21 mouse cellular contexts compared by ENCODE assay signal in the genomic region with DNA sequence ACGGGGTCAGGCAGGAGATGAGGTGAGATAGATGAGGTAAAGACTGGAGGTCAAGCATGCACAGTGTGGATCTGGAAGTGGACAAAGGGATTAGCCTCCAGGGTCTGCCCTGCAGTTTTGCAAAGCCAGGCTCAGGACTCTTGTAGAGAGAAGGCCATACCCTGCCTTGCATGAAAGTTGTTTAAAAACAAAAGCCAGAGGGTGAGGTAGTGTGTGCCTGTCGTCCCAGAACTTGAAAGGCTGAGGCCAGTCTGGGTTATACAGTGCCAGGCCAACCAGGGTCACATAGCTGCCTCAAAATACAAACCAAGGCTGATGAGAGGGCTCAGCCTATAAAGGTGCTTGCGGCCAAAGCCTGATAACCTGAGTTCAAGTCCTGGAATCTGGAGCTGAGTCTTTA. TPM values are rescaled to one million over a fixed set of nuclear protein-coding genes. Genes with fewer than 3 reads are reported as not detected.
DNase-seq lines count a peak whose midpoint lies in the region; ATAC-seq and TF ChIP-seq lines count a peak whose summit lies in the region.
"Had no signal": no experiment of that assay in that cellular context is flagged by ENCODE, and none has a peak within 500 bp of the region (broad histone marks: within the 10 kb centered on the region; RNA-seq: fewer than 3 reads in every experiment).

No protein-coding gene starts in this region.

- no peak for TF ChIP-seq CTCF in thymus, adult 2 months (IDR thresholded peaks at IDR 0.05; ENCODE audit: borderline replicate concordance, control insufficient read depth, extremely low read depth, insufficient read depth, low read length, poor library complexity)
- no peak for TF ChIP-seq CTCF in CH12.LX (conservative IDR thresholded peaks at IDR 0.05 in 1 of 2, IDR thresholded peaks at IDR 0.05 in 1 of 2; ENCODE audit: low read depth in 2 of 2, low read length in 2 of 2)

- no peaks in the 10 kb centered on the region for H3K4me1 ChIP-seq in heart, embryonic 16.5 days (ENCODE audit: control insufficient read depth, insufficient read depth, low read length)
- peaks cover 60% of the 10 kb centered on the region for H3K4me1 ChIP-seq in thymus, adult 2 months (replicated peaks; ENCODE audit: control insufficient read depth, insufficient read depth, low read length)
- peaks cover 29 to 79% of the 10 kb centered on the region in 2 experiments for H3K4me1 ChIP-seq in CH12.LX (ENCODE audit: control insufficient read depth in 1 of 2, insufficient read depth in 2 of 2)

- TF ChIP-seq POLR2A in thymus, adult 2 months (IDR thresholded peaks at IDR 0.05; ENCODE audit: control insufficient read depth, extremely low read depth, insufficient read depth, low read length, poor library complexity) = no peak
- no peak for TF ChIP-seq POLR2A in CH12.LX (IDR thresholded peaks at IDR 0.05; ENCODE audit: low read depth, low read length)

- no peak overlapping the region for H3K9ac ChIP-seq in heart, embryonic 16.5 days (ENCODE audit: low read length)
- peak overlapping the region; percentile 26; the same call in 1 of the 2 replicates for H3K9ac ChIP-seq in CH12.LX (ENCODE audit: insufficient read depth, low read depth)
- H3K9ac ChIP-seq: forebrain, postnatal 0 days; heart, embryonic 12.5 days had no signal

- 57% methylated on average over 3 of the region's 3 CpGs for WGBS in heart, embryonic 16.5 days
- 21% methylated on average over 3 of the region's 3 CpGs for WGBS in thymus, adult 2 months

- no peak for TF ChIP-seq RAD21 in CH12.LX (IDR thresholded peaks at IDR 0.05; ENCODE audit: low read depth, low read length)

- H3K27ac ChIP-seq in heart, embryonic 16.5 days (ENCODE audit: low read length) = peak overlapping the region; percentile 9; the same call in 1 of the 2 replicates
- peak overlapping the region; percentile 90 for H3K27ac ChIP-seq in thymus, adult 2 months (ENCODE audit: control insufficient read depth, insufficient read depth, low read length)
- H3K27ac ChIP-seq in CH12.LX (ENCODE audit: insufficient read depth, low read depth) = peak overlapping the region; percentile 90
- H3K27ac ChIP-seq: heart, adult 2 months had no signal

- DNase-seq in heart, postnatal 4 days = no peak
- no peak for DNase-seq in thymus, adult 2 months
- no peak for DNase-seq in thymus, postnatal 10 days (ENCODE audit: low spot score in 2 of 2)
- no peak for DNase-seq in CH12.LX (ENCODE audit: extremely low read depth)
- peak; percentile 67 for DNase-seq in induced T-regulatory cell, adult 2 months (ENCODE audit: low read depth)
- no peak for DNase-seq in T-cell, adult 2 months (ENCODE audit: low spot score)
- no peak for DNase-seq in urinary bladder, postnatal 25 days (ENCODE audit: low spot score)
- DNase-seq: adrenal gland, adult 2 months; adrenal gland, postnatal 25 days; cerebellum, adult 2 months; cerebellum, postnatal 10 days; forebrain, postnatal 0 days; gastrocnemius, postnatal 14 days; heart, adult 2 months; heart, postnatal 10 days had no signal

- H3K9me3 ChIP-seq in heart, embryonic 16.5 days (replicated peaks; ENCODE audit: control insufficient read depth, low read length) = no peaks in the 10 kb centered on the region
- no peaks in the 10 kb centered on the region for H3K9me3 ChIP-seq in CH12.LX (replicated peaks; ENCODE audit: low read length)
- H3K9me3 ChIP-seq: heart, embryonic 12.5 days; hindbrain, embryonic 13.5 days had no signal

- no peaks in the 10 kb centered on the region for H3K79me2 ChIP-seq in CH12.LX (replicated peaks; ENCODE audit: control insufficient read depth, extremely low read depth, insufficient read depth, poor library complexity, severe bottlenecking)

- H3K4me3 ChIP-seq in heart, embryonic 16.5 days (ENCODE audit: low read length) = peak overlapping the region; percentile 22
- H3K4me3 ChIP-seq in thymus, adult 2 months (ENCODE audit: control insufficient read depth, insufficient read depth, low read length) = peak overlapping the region; percentile 35
- peak overlapping the region; percentile 36 to 68 (median 50) for H3K4me3 ChIP-seq in CH12.LX (replicated peaks in 1 of 3; ENCODE audit: low read depth in 2 of 3, low read length in 2 of 3, poor library complexity in 1 of 3)
- H3K4me3 ChIP-seq: heart, adult 2 months; heart, embryonic 12.5 days; hindbrain, embryonic 13.5 days had no signal

- in situ Hi-C loops in CH12.LX (cut with MboI; ENCODE audit: low pct_ligation_motif_present, low pct_unique_long_range_greater_than_20kb, low sequenced_read_pairs) = loop anchor here (10.0 kb wide), 1 partner anchor 57 kb away; the partner anchor contains the start of genes Iscu and Sart3

- no peaks in the 10 kb centered on the region for H3K36me3 ChIP-seq in heart, embryonic 16.5 days (ENCODE audit: control insufficient read depth, insufficient read depth)
- H3K36me3 ChIP-seq in thymus, adult 2 months (ENCODE audit: control insufficient read depth, insufficient read depth, low read length) = no peaks in the 10 kb centered on the region
- peaks cover 0 to 10% of the 10 kb centered on the region in 2 experiments for H3K36me3 ChIP-seq in CH12.LX (replicated peaks in 1 of 2; ENCODE audit: control insufficient read depth in 1 of 2, insufficient read depth in 1 of 2, low read length in 1 of 2)
- H3K36me3 ChIP-seq: heart, embryonic 12.5 days; hindbrain, embryonic 13.5 days had no signal

- dilution Hi-C loops in CH12.LX (cut with MboI; ENCODE audit: extremely low pct_ligation_motif_present, extremely low pct_unique_long_range_greater_than_20kb, low sequenced_read_pairs) = no loop called here

- H3K27me3 ChIP-seq in heart, embryonic 16.5 days (ENCODE audit: control insufficient read depth, insufficient read depth, low read length) = no peaks in the 10 kb centered on the region
- H3K27me3 ChIP-seq in thymus, adult 2 months (ENCODE audit: control insufficient read depth, insufficient read depth, low read length) = no peaks in the 10 kb centered on the region
- no peaks in the 10 kb centered on the region for H3K27me3 ChIP-seq in CH12.LX (replicated peaks)
- H3K27me3 ChIP-seq: heart, embryonic 12.5 days; hindbrain, embryonic 13.5 days; Patski had no signal

- H3K4me2 ChIP-seq in heart, embryonic 16.5 days (ENCODE audit: low read depth, low read length) = 0 out of 2 replicates have a peak overlapping the region, but pooled peaks have one; percentile 2
- peak overlapping the region; percentile 17 for H3K4me2 ChIP-seq in CH12.LX (ENCODE audit: insufficient read depth, low read depth, poor library complexity, severe bottlenecking)
- H3K4me2 ChIP-seq: heart, embryonic 12.5 days; hindbrain, embryonic 13.5 days had no signal

- peak; percentile 28; the same call in 1 of the 2 replicates for TF ChIP-seq EP300 in CH12.LX (IDR thresholded peaks at IDR 0.05; ENCODE audit: low read length)

- no peak for ATAC-seq in heart, embryonic 16.5 days (replicated peaks; ENCODE audit: extremely low read depth, insufficient read depth, low FRiP score)
- ATAC-seq: forebrain, postnatal 0 days; Patski had no signal

TF ChIP-seq in CH12.LX, 34 proteins besides CTCF, POLR2A, EP300 and RAD21:
- TF ChIP-seq CHD1 (IDR thresholded peaks at IDR 0.05; ENCODE audit: low read depth, low read length) (peak; percentile 68; the same call in 1 of the 2 replicates), USF2 (conservative IDR thresholded peaks at IDR 0.05; ENCODE audit: low read depth, low read length) (no peak), JUN (IDR thresholded peaks at IDR 0.05; ENCODE audit: insufficient read depth, low read depth, low read length) (no peak), IRF4 (IDR thresholded peaks at IDR 0.05; ENCODE audit: low read depth, low read length) (0 out of 2 replicates have a peak, but pooled peaks have one; percentile 26), SIN3A (IDR thresholded peaks at IDR 0.05; ENCODE audit: low read length) (peak; percentile 20; the same call in 1 of the 2 replicates), GABPA (IDR thresholded peaks at IDR 0.05; ENCODE audit: insufficient replicate concordance, low read depth, low read length) (no peak), ZKSCAN1 (IDR thresholded peaks at IDR 0.05; ENCODE audit: borderline replicate concordance, low read depth, low read length) (no peak), MYC (IDR thresholded peaks at IDR 0.05; ENCODE audit: low read depth, low read length) (0 out of 2 replicates have a peak, but pooled peaks have one; percentile 24), ZC3H11A (IDR thresholded peaks at IDR 0.05; ENCODE audit: low read depth, low read length) (no peak)

RNA-seq across cellular contexts. Expression of gene Selplg, which starts 0.7 kb away (rescaled TPM):
- 10.1 and 29.8 TPM in 2 replicates for polyA plus RNA-seq in heart, embryonic 16.5 days (2015; fragmentation: Nextera tagmentation; extraction: Ambion mirVana)
- 1 to 10 TPM; 1.3 to 2.1 TPM for total RNA-seq in heart, postnatal 4 days (2021)
- polyA plus RNA-seq in thymus, adult 2 months (2012; rRNA removed) = 755 and 783 TPM in 2 replicates
- total RNA-seq in CH12.LX (2012; rRNA removed) (50.5 and 58.5 TPM in 2 replicates), CH12.LX (2014; rRNA removed) (27.9 and 29.4 TPM in 2 replicates)
- 34.2 and 41.6 TPM in 2 replicates for polyA plus RNA-seq in CH12.LX (2012; ENCODE audit: insufficient read length, low read depth)

RNA-seq across cellular contexts. Expression of gene Tmem119, which starts 31.4 kb away (rescaled TPM):
- polyA plus RNA-seq in heart, embryonic 16.5 days (2015; fragmentation: Nextera tagmentation; extraction: Ambion mirVana) = 22.4 and 22.5 TPM in 2 replicates
- total RNA-seq in heart, postnatal 4 days (2021) = 10 to 100 TPM; 11.7 to 13.7 TPM
- polyA plus RNA-seq in thymus, adult 2 months (2012; rRNA removed) = 8.8 and 11.7 TPM in 2 replicates
- 0.30 and 0.46 TPM in 2 replicates for total RNA-seq in CH12.LX (2012; rRNA removed)
- total RNA-seq in CH12.LX (2014; rRNA removed) = 0.55 and 1.0 TPM in 2 replicates
- polyA plus RNA-seq in CH12.LX (2012; ENCODE audit: insufficient read length, low read depth) = 0.97 and 1.5 TPM in 2 replicates
- total RNA-seq: MEL had no signal
- polyA plus RNA-seq: CD4-positive, CD25-positive, alpha-beta regulatory T cell, adult 4 months; Patski had no signal

RNA-seq across cellular contexts. Expression of gene Iscu, which starts 59.2 kb away (rescaled TPM):
- 118 and 136 TPM in 2 replicates for polyA plus RNA-seq in heart, embryonic 16.5 days (2015; fragmentation: Nextera tagmentation; extraction: Ambion mirVana)
- 100 to 1,000 TPM; 102 to 104 TPM for total RNA-seq in heart, postnatal 4 days (2021)
- polyA plus RNA-seq in thymus, adult 2 months (2012; rRNA removed) = 80.6 and 93.7 TPM in 2 replicates
- total RNA-seq in CH12.LX (2012; rRNA removed) (79.3 and 81.5 TPM in 2 replicates), CH12.LX (2014; rRNA removed) (70.6 and 72.1 TPM in 2 replicates)
- 83.0 and 86.7 TPM in 2 replicates for polyA plus RNA-seq in CH12.LX (2012; ENCODE audit: insufficient read length, low read depth)

RNA-seq across cellular contexts. Expression of gene Sart3, which starts 59.4 kb away (rescaled TPM):
- 31.6 TPM in 2 replicates for polyA plus RNA-seq in heart, embryonic 16.5 days (2015; fragmentation: Nextera tagmentation; extraction: Ambion mirVana)
- 10 to 100 TPM; 30.4 to 30.7 TPM for total RNA-seq in heart, postnatal 4 days (2021)
- 47.5 and 53.1 TPM in 2 replicates for polyA plus RNA-seq in thymus, adult 2 months (2012; rRNA removed)
- total RNA-seq in CH12.LX (2012; rRNA removed) = 66.1 and 67.0 TPM in 2 replicates
- 27.2 and 28.8 TPM in 2 replicates for total RNA-seq in CH12.LX (2014; rRNA removed)
- polyA plus RNA-seq in CH12.LX (2012; ENCODE audit: insufficient read length, low read depth) = 104 and 113 TPM in 2 replicates

Comparison
In these comparisons a context has a peak if more than half of its experiments do, and no peak if none do; other contexts are left out.
1. H3K27ac ChIP-seq: peak in every context shown above with its lines; median percentile 90 in thymus, adult 2 months; 90 in CH12.LX; 9 in heart, embryonic 16.5 days.
2. RNA of gene Selplg, which starts 0.7 kb away (polyA plus RNA-seq): 755 to 783 TPM in thymus, adult 2 months; 34.2 to 41.6 TPM in CH12.LX and 10.1 to 29.8 TPM in heart, embryonic 16.5 days; every median in the first group is over 10 times any median in the second.
3. Peak in every context shown above with its lines, with median percentiles within 50 percentile points of each other: H3K4me3 ChIP-seq.